Mouse (Mus musculus) c-Kit-negative CD71-positive TER-119-positive erythroid progenitor cells, embryonic 14.5 days (primary cell): ENCODE measurements around the gene March9.

Experiments used
- DNase-seq: peaks from one replicate; pipeline ENCODE4 v3.0.0-alpha.2; 2013; ENCODE audit warnings: low read depth, low spot score

The March9 gene

GRCm38 (mm10) chr10:127059968-127060916 lies at the start of gene March9:
Gene March9 (minus strand): TSS chr10:127060184.
- DNase-seq = no peak

GRCm38 (mm10) chr10:127108262-127108583 lies 48.2 kb upstream of the March9 start:
- no peak for DNase-seq

- DNase-seq = no peak
Observed at GRCm38 (mm10) chr10:127107563-127108261, 47.7 kb upstream of the March9 start.

- DNase-seq = no peak
Observed at GRCm38 (mm10) chr10:127103631-127104030, 43.6 kb upstream of the March9 start.

- DNase-seq = no peak
Observed at GRCm38 (mm10) chr10:127101151-127101550, 41.2 kb upstream of the March9 start.

GRCm38 (mm10) chr10:127100414-127100813 lies 40.4 kb upstream of the March9 start:
- DNase-seq = no peak

- no peak for DNase-seq
Observed at GRCm38 (mm10) chr10:127099868-127100267, 39.9 kb upstream of the March9 start.

GRCm38 (mm10) chr10:127099191-127099590 lies 39.2 kb upstream of the March9 start:
- no peak for DNase-seq

- DNase-seq = no peak
Observed at GRCm38 (mm10) chr10:127098514-127098913, 38.5 kb upstream of the March9 start.

GRCm38 (mm10) chr10:127094382-127094802 lies 34.4 kb upstream of the March9 start:
- no peak for DNase-seq

GRCm38 (mm10) chr10:127092742-127093141 lies 32.8 kb upstream of the March9 start:
- DNase-seq = no peak

- DNase-seq = no peak
Observed at GRCm38 (mm10) chr10:127091507-127092396, 31.8 kb upstream of the March9 start.

- no peak for DNase-seq
Observed at GRCm38 (mm10) chr10:127090560-127091411, 30.8 kb upstream of the March9 start.

- DNase-seq = no peak
Observed at GRCm38 (mm10) chr10:127085633-127086032, 25.6 kb upstream of the March9 start.

GRCm38 (mm10) chr10:127085052-127085451 lies 25.1 kb upstream of the March9 start:
- no peak for DNase-seq

- no peak for DNase-seq
Observed at GRCm38 (mm10) chr10:127083915-127084306, 23.9 kb upstream of the March9 start.

GRCm38 (mm10) chr10:127083292-127083914 lies 23.4 kb upstream of the March9 start:
- no peak for DNase-seq

- DNase-seq = no peak
Observed at GRCm38 (mm10) chr10:127081996-127082620, 22.1 kb upstream of the March9 start.

GRCm38 (mm10) chr10:127080901-127081780 lies 21.2 kb upstream of the March9 start:
- no peak for DNase-seq
